Mouse (Mus musculus): ENCODE measurements around the gene Mocs1. TPM values are rescaled to one million over a fixed set of nuclear protein-coding genes. Genes with fewer than 3 reads are reported as not detected.

Mocs1 gene
- polyA plus RNA-seq, 1 experiment from 2014 or later: 5.2 TPM

DNA sequence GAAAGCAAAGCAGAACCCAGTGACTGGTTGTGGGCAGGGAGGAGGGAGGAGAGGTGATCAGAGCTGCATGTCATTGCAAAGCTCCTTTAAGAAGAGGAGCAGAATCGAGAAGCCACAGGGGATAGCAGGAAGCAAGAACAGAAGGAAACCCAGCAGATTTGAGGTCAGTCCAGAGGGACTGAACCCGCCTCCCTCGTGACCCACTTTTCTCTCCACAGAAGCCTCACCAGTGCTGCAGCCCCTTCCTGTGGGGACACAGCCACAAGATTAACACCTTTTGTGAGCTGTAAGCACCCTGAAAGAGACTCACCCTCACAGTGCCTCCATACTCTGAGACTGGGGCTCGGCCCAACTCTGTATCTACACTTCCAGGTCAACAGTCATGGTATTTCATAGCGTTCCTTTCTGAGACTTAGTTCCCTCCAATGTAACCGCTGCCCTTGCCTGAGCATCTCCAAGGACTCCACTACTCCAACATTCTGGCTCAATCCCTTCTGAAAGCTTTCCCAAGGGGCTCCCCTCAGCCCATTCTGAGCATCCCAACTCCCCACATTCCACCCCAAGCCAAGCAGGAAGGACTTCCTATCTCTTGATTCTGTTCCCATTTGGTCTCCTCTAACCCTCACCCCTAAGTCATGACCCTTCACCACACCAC is 75.2 kb downstream of the Mocs1 start:
- Histone ChIP-seq H3K4me1 (0 out of 2 replicates have a peak, but pooled peaks cover 3% of the 10 kb centered on the region), H3K36me3 (no peaks in the 10 kb centered on the region), H3K27me3 (ENCODE audit: low read depth, poor library complexity, severe bottlenecking) (no peaks in the 10 kb centered on the region), H3K9me3 (replicated peaks) (no peaks in the 10 kb centered on the region), H3K27ac (replicated peaks) (no peak overlapping the region), H3K4me3 (no peak overlapping the region)
- WGBS: 78% methylated on average over 6 of the region's 6 CpGs
- no peak for DNase-seq (ENCODE audit: low spot score)

Other genes starting within 250 kb of the Mocs1 start
- gene Daam2, start 136.0 kb downstream of the Mocs1 start, polyA plus RNA-seq (2016; fragmentation: Nextera tagmentation; extraction: Ambion mirVana): 0.94 and 1.2 TPM in 2 replicates
- 1.6 and 2.3 TPM in 2 replicates for gene Kif6, start 186.8 kb downstream of the Mocs1 start, polyA plus RNA-seq (2016; fragmentation: Nextera tagmentation; extraction: Ambion mirVana)

Data from midbrain, embryonic 10.5 days (tissue).